Mouse (Mus musculus) lung, postnatal 0 days (tissue): Measurements from ENCODE around the gene Susd1. TPM values are rescaled to one million over a fixed set of nuclear protein-coding genes. Genes with fewer than 3 reads are reported as not detected.
A peak's percentile ranks its signal among the peaks of the same experiment; 100 is the strongest.

Experiments
- ATAC-seq: fragments of 200-750 bp; cut with Nextera tagmentation; 2 replicates; pipeline ENCODE4 v1.8.0; 2017; ENCODE audit warnings: moderate library complexity
- DNase-seq: peaks from one replicate; pipeline ENCODE4 v3.0.0-alpha.2; 2016; ENCODE audit warnings: low spot score
- H3K27ac ChIP-seq: fragments of 300-500 bp; sonication (generic); 2 replicates; pipeline ENCODE4 v1.5.1; 2014; ENCODE audit warnings: antibody characterized with exemption, mild to moderate bottlenecking, low read length, mixed read lengths
- H3K27me3 ChIP-seq: fragments of 300-500 bp; sonication (generic); replicated peaks from 2 replicates; pipeline ENCODE4 v1.6.1; 2014; ENCODE audit warnings: low read length, mixed read lengths; ENCODE audit not compliant: insufficient read depth
- H3K36me3 ChIP-seq: fragments of 300-500 bp; sonication (generic); 2 replicates; pipeline ENCODE4 v1.6.1; 2014; ENCODE audit warnings: low read length, mixed read lengths; ENCODE audit not compliant: insufficient read depth
- H3K4me1 ChIP-seq: fragments of 300-500 bp; sonication (generic); 2 replicates; pipeline ENCODE4 v1.6.1; 2014; ENCODE audit warnings: antibody characterized with exemption, low read depth, low read length, mixed read lengths; ENCODE audit not compliant: insufficient read depth
- H3K4me2 ChIP-seq: fragments of 300-500 bp; sonication (generic); replicated peaks from 2 replicates; pipeline ENCODE4 v1.6.1; 2014; ENCODE audit warnings: low read depth, mild to moderate bottlenecking, low read length, moderate library complexity, mixed read lengths
- H3K4me3 ChIP-seq: fragments of 300-500 bp; sonication (generic); 2 replicates; pipeline ENCODE4 v1.5.1; 2014; ENCODE audit warnings: low read depth, low read length
- H3K9ac ChIP-seq: fragments of 300-500 bp; sonication (generic); replicated peaks from 2 replicates; pipeline ENCODE4 v1.6.1; 2014; ENCODE audit warnings: low read depth, mild to moderate bottlenecking
- H3K9me3 ChIP-seq: fragments of 300-500 bp; sonication (generic); 2 replicates; pipeline ENCODE4 v1.6.1; 2016; ENCODE audit warnings: low read length, mixed read lengths
- CTCF ChIP-seq: IDR thresholded peaks from 2 replicates; pipeline ENCODE4 v1.5.1; 2016; ENCODE audit warnings: antibody characterized with exemption, mild to moderate bottlenecking
- EP300 ChIP-seq: IDR thresholded peaks from 2 replicates; pipeline ENCODE4 v1.6.1; 2016; ENCODE audit warnings: antibody characterized with exemption, mild to moderate bottlenecking, control low read depth
- WGBS: fragments of 180-500 bp; shearing (Covaris S2); extraction: QIAGEN DNeasy Blood & Tissue Kit; methylation state at CpG from one replicate; pipeline ENCODE4 v1.1.7; 2014; 5-methylcytosine and 5-hydroxymethylcytosine counted together
- polyA plus RNA-seq: library from polyadenylated mRNA; unstranded; fragments of >200 nt; fragmentation: Nextera tagmentation; extraction: Ambion mirVana; gene quantifications from 2 replicates; pipeline ENCODE4 v1.2.1, GENCODE M21; 2015

Gene Susd1
- polyA plus RNA-seq, 1 experiment from 2014 or later = 1.6 TPM

- ATAC-seq (no peak), DNase-seq (peak; percentile 52)
- H3K4me2 ChIP-seq = no peak overlapping the region
- no peak for TF ChIP-seq EP300
- TF ChIP-seq CTCF = no peak
- no peaks in the 10 kb centered on the region for H3K36me3 ChIP-seq
- H3K27me3 ChIP-seq = no peaks in the 10 kb centered on the region
- H3K27ac ChIP-seq = no peak overlapping the region
- H3K4me3 ChIP-seq = no peak overlapping the region
- no peaks in the 10 kb centered on the region; the same call in 1 of the 2 replicates for H3K4me1 ChIP-seq
- no peaks in the 10 kb centered on the region for H3K9me3 ChIP-seq
- 40% methylated on average over 1 of the region's 1 CpGs for WGBS
- H3K9ac ChIP-seq = no peak overlapping the region
These were observed 2.8 kb upstream of the Susd1 start for GRCm38 (mm10) chr4:59441265-59441664.

GRCm38 (mm10) chr4:59439960-59440359 lies 1.5 kb upstream of the Susd1 start:
- DNase-seq (peak; percentile 54), ATAC-seq (peak; percentile 18; the same call in 1 of the 2 replicates)
- TF ChIP-seq EP300 (no peak), CTCF (no peak)
- no peak overlapping the region for H3K9ac ChIP-seq
- no peaks in the 10 kb centered on the region for H3K36me3 ChIP-seq
- no peak overlapping the region for H3K4me3 ChIP-seq
- H3K4me1 ChIP-seq = no peaks in the 10 kb centered on the region; the same call in 1 of the 2 replicates
- H3K27ac ChIP-seq = no peak overlapping the region
- H3K27me3 ChIP-seq = no peaks in the 10 kb centered on the region
- no peak overlapping the region for H3K4me2 ChIP-seq
- 54% methylated on average over 2 of the region's 2 CpGs for WGBS
- no peaks in the 10 kb centered on the region for H3K9me3 ChIP-seq

GRCm38 (mm10) chr4:59439041-59439440 lies 608 bp upstream of the Susd1 start:
- Histone ChIP-seq H3K9ac (no peak overlapping the region), H3K4me2 (peak overlapping the region; percentile 99), H3K27me3 (no peaks in the 10 kb centered on the region), H3K9me3 (no peaks in the 10 kb centered on the region), H3K36me3 (no peaks in the 10 kb centered on the region), H3K4me3 (no peak overlapping the region), H3K27ac (no peak overlapping the region), H3K4me1 (no peaks in the 10 kb centered on the region; the same call in 1 of the 2 replicates)
- DNase-seq (no peak), ATAC-seq (no peak)
- 13% methylated on average over 5 of the region's 5 CpGs for whole genome bisulfite sequencing
- no peak for TF ChIP-seq CTCF
- TF ChIP-seq EP300 = no peak

GRCm38 (mm10) chr4:59435951-59436350 lies 2.5 kb downstream of the Susd1 start:
- Histone ChIP-seq H3K9ac (no peak overlapping the region), H3K27me3 (no peaks in the 10 kb centered on the region), H3K4me1 (no peaks in the 10 kb centered on the region; the same call in 1 of the 2 replicates), H3K4me3 (no peak overlapping the region), H3K36me3 (no peaks in the 10 kb centered on the region), H3K27ac (no peak overlapping the region), H3K4me2 (no peak overlapping the region), H3K9me3 (no peaks in the 10 kb centered on the region)
- 80% methylated on average over 4 of the region's 4 CpGs for WGBS
- TF ChIP-seq EP300 (no peak), CTCF (no peak)
- ATAC-seq = no peak
- no peak for DNase-seq

GRCm38 (mm10) chr4:59434039-59434438 lies 4.4 kb downstream of the Susd1 start:
- peak; percentile 80 for ATAC-seq
- no peak overlapping the region for H3K27ac ChIP-seq

GRCm38 (mm10) chr4:59429128-59429527 lies 9.3 kb downstream of the Susd1 start:
- Histone ChIP-seq H3K4me1 (no peaks in the 10 kb centered on the region), H3K9ac (no peak overlapping the region), H3K27ac (no peak overlapping the region), H3K27me3 (no peaks in the 10 kb centered on the region), H3K36me3 (no peaks in the 10 kb centered on the region), H3K9me3 (no peaks in the 10 kb centered on the region), H3K4me3 (no peak overlapping the region), H3K4me2 (no peak overlapping the region)
- TF ChIP-seq CTCF (no peak), EP300 (no peak)
- DNase-seq (no peak), ATAC-seq (no peak)
- whole genome bisulfite sequencing = 75% methylated on average over 6 of the region's 6 CpGs

More at GRCm38 (mm10) chr4:59434039-59434438, 4.4 kb downstream of the Susd1 start:
- DNase-seq = peak; percentile 75
- Histone ChIP-seq H3K4me3 (no peak overlapping the region), H3K36me3 (no peaks in the 10 kb centered on the region), H3K4me1 (no peaks in the 10 kb centered on the region; the same call in 1 of the 2 replicates), H3K27me3 (no peaks in the 10 kb centered on the region), H3K9ac (no peak overlapping the region), H3K4me2 (no peak overlapping the region), H3K9me3 (no peaks in the 10 kb centered on the region)
- 65% methylated on average over 3 of the region's 3 CpGs for WGBS
- TF ChIP-seq EP300 (no peak), CTCF (no peak)

- H3K4me2 ChIP-seq = no peak overlapping the region
- no peaks in the 10 kb centered on the region for H3K4me1 ChIP-seq
- peak; percentile 50; the same call in 1 of the 2 replicates for TF ChIP-seq EP300
- TF ChIP-seq CTCF = no peak
- no peak overlapping the region for H3K4me3 ChIP-seq
- H3K27me3 ChIP-seq = no peaks in the 10 kb centered on the region
- DNase-seq (peak; percentile 59), ATAC-seq (peak; percentile 70)
- H3K27ac ChIP-seq = no peak overlapping the region
- 67% methylated on average over 5 of the region's 5 CpGs for WGBS
- H3K9ac ChIP-seq = no peak overlapping the region
- no peaks in the 10 kb centered on the region for H3K9me3 ChIP-seq
- H3K36me3 ChIP-seq = no peaks in the 10 kb centered on the region
These were observed 12.0 kb downstream of the Susd1 start for GRCm38 (mm10) chr4:59426429-59426828.
